Mouse (Mus musculus): ENCODE results near the gene Gna13.
A peak's percentile ranks its signal among the peaks of the same experiment; 100 is the strongest.

Gene Gna13

GRCm38 (mm10) chr11:109425392-109426271 is 63.0 kb downstream of the Gna13 start, which contains the start of gene Amz2:
Amz2 (plus strand) TSS chr11:109425946.
- DNase-seq: peak; percentile 99

GRCm38 (mm10) chr11:109426272-109426586 is 63.6 kb downstream of the Gna13 start:
- DNase-seq: no peak

DNA sequence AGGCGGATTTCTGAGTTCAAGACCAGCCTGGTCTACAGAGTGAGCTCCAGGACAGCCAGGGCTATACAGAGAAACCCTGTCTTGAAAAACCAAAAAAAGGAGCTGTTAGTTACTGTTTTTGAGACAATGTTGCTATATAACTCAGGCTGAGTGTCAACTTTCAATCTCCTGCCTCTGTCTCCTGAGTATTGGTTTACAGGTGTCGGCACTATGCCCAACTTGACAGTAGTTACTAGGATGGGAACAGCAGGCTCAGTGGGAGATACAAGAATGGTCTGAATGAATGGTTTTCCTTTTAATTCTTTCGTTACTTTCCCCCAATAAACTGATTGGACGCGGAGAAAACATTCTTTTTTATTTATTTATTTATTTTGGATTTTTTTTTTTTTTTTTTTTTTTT is 64.7 kb downstream of the Gna13 start:
- DNase-seq: no peak

- DNase-seq: no peak
These were observed 71.7 kb downstream of the Gna13 start for GRCm38 (mm10) chr11:109434233-109434798.

- DNase-seq: no peak
These were observed 74.3 kb downstream of the Gna13 start for GRCm38 (mm10) chr11:109436889-109437288.

DNA sequence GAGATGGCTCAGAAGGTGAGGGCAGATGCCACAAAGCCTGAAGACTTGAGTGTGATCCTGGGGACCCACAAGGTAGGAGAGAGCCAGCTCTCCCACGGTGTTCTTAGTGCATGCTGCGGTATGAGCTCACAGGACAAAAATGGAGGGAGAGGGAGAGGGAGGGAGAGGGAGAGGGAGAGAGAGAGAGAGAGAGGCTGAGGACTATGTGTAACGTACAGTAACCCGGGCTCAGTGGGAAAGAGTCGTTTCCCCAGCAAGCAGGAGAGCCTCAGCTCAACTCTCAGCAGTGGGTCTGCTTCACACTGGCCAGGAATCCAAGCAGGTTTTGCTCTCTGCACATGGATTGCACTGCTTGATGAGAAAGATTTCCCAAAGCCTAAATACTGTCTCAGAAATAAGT is 76.6 kb downstream of the Gna13 start:
- DNase-seq: no peak

DNA sequence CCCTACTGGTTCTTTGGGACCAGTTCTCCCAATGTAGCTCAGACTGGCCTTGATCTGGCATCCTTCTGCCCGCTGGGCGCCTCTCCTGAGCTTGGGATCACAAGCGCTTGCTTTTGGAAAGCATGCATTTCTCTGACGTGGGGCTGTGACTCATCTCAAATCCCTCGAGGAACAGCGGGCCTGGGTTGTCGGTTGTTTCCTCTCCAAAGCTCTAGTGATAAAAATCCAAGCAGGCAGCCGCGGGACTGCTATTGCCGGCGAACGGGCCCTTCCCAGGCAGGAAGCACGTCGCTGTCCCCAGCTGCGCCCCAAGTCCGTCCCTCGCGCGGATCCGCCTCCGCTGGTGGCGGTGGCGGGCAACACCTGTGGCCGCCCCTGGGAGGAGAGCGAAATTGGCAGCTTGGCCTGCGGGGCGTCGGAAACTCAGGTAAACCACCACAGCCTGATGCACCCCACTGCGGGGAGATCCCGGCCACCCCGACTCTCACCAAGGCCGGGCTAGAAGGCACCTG is 77.3 kb downstream of the Gna13 start:
- peak; percentile 80 to 85 for DNase-seq

DNA sequence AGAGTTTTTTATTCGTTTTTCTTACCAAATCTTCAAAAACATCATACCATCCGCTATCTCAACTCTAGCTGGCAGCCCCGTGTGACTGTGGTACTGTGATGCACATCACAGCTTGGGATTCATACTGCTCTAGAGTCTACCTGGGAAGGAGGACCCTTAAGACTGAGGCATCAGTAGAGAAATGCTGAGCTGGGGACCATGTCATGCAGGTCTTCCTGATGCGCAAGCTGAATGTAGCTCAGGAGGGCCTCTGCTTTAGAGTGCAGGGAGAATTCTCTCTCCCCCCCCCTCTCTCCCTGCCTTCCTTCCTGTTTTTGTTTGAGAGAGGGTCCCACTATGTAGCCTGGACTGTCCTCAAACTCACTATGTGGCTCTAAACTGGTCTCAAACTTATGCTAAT is 78.0 kb downstream of the Gna13 start:
- DNase-seq: no peak

DNA sequence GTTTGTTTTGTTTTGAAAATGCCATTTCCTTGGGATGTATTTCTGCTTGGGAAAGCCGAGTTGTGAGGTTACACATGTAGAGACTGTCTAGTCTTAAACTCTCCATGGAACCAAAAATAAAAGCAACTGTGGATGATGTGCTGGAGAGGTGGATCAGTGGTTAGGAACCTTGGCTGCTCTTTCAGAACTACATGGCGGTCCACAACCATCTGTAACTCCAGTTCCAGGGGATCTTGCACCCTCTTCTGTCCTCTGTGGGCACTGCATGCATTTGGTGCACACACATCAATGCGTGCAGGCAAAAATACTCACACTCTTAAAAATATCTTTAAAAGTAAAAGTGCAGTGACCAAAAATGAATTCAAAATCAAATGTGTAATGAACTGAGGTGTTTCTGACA is 78.5 kb downstream of the Gna13 start:
- DNase-seq: peak in 1 of 2 experiments; percentile 33

DNA sequence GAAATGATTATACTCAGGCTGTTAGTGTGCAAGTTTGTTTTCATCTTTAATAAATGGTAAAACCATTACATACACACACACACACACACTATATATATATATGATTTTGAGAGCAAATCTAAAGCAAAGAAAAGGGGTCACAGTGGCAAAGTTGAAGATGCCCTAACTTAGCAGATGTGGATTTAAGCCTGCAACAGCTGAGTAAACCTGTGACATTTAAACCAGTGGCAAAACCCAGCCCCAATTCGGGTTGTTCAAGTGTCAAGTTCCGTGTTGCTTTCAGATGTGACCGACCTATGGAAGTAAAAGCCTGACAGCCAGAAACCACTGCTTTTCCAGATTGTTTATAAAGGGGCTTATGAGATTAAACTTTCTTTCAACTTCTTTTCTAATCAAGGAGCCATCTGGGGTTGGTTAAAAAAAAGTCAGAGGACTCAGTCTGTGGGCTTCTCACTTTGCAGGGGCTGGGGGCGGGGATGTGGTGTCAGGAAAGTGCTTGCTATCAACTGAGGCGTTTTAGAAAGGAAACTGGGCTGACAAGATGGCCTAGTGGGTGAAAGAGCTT is 79.6 kb downstream of the Gna13 start:
- DNase-seq: no peak

GRCm38 (mm10) chr11:109443468-109444263 is 81.0 kb downstream of the Gna13 start:
- DNase-seq: no peak

DNA sequence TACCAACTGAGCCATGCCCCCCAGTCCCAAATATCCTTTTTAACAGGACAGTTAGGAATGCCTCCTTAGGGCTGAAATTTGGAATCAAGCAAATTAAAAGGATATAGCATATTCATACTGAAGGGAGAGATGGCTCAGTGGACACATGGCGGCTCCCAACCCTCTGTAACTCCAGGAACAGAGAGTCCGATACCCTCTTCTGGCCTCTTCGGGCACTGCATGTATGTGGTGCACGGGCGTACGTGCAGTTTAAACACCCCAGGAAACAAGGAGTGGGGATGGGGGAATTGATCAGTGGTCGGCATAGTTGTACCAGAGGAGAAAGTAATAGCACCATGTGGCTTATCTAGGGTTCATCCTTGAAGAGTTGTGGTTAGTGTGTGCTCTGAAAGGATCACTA is 82.0 kb downstream of the Gna13 start:
- peak in 1 of 2 experiments; percentile 21 for DNase-seq

- DNase-seq: peak in 1 of 2 experiments; percentile 19
These were observed 82.9 kb downstream of the Gna13 start for GRCm38 (mm10) chr11:109445438-109446035.

Measured in lung, adult 18-20 months (tissue).